Mouse (Mus musculus): ENCODE results near the gene Mtln.

Mtln gene

DNA sequence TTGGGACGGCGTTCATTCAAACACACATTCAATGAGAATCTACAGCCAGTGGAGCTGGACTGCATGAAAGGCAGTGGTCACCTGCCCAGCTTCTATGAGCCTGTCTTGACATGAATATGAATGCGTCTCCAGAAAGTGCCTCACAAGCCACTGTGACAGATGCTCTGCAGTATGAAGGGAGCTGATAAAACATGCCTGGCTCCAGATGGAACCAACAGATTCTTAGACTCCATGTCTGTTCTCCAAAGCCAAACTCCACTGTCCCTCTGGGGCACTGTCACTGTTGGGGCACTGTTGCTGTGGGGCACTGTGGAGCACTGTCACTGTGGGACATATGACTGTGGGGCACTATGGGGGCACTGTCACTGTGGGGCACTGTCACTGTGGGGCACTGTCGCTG, 38.2 kb downstream of the Mtln start:
- no peak for DNase-seq (ENCODE audit: low read depth, low spot score)

DNA sequence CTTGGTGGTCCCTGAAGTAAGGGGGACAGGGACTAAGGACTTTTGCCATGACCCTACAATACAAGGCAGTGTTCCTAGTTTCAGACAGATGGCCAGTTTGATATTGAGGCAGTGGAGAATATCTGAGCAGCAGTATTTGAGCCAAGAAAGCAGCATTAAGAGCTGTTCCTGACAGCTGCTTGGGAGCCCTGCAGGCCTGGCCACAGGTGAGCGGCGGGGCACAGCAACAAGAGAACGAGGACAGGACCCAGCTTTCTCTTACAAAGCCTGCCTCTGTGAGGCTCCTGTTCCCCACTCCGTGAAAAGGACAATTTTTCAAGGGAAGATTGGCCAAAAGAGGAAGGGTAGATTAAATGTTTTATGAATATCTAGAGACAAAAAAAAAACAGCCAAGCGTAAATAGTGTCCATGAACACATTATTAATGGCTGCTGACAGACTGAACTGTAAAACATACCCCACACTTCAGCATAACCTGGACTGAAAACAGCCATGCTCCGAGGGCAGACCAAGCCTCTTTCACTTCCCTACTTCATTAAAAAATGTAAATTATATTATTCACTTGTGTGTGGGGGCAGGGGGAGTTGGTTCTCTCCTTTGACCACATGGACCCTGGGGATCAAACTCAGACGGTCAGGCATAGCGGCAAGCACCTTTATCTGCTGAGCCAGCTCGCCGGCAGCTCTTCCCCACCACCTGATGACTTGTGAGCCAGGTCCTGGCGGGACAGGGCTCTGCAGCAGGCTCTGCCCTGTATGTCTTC, 40.3 kb downstream of the Mtln start:
- DNase-seq (ENCODE audit: low read depth, low spot score) = no peak

DNA sequence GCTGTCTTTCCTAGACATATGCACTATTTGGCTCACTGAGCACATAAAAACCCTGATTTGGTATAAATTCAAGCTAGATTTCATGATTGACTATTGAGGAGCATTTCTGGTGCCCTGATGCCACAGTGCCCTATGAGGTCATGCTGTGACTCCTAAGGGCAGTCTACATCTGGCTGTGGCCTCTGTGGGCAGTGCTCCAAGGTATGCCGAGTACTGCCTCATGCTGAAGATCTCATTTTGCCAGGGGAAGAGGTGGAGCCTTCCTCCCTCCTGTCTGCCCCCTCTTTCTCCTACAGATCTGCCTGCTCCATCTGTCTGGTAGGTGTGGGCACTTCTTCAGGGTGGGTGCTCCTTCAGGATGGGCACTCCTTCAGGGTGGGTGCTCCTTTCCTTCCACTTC, 42.9 kb downstream of the Mtln start:
- no peak for DNase-seq (ENCODE audit: low read depth, low spot score)

DNA sequence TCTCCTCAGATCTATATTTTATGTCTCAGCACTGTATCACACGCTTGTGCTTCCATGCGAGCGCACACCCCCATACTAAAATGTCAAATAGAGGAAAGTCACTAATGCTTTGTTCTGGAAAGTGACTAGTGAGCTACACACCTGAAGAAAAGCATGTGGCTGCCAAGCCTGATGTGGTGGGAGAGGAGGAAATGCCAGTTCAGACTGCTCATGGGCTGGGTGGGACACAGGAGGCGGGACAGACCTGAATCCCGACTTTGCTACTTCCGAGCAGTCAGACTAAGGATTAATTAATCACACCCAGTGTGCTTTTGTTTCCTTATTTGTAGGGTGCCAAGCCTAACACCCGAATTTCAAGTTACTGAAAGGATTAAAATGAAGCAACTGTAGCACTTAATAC, 44.0 kb downstream of the Mtln start:
- DNase-seq (ENCODE audit: low read depth, low spot score) = no peak

DNA sequence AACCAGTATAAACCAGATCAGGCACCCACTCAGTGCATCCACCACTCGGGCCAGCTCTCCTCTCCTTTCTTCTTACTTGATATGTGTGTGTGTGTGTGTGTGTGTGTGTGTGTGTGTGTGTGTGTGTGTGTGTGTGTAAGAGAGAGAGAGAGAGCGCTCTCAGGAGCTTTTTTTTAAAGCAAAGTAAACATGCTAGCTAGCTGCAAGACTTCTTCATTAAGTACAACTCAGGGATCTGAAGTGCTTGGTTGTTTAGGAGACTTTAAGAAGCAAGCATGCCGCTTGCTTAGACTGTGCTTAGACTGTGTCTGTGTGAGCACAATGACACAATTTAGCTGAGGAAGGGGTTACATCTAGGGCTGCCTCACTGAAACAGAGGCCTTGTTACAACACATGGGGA, 49.7 kb downstream of the Mtln start:
- DNase-seq (ENCODE audit: low read depth, low spot score) = no peak

Data from ZHBTc4 (cell line).